Mouse (Mus musculus) olfactory bulb, adult 2 months (tissue): ENCODE measurements around the gene Hccs.

Experiments used
- CTCF ChIP-seq: fragments of 200-500 bp; IDR thresholded peaks from 2 replicates; pipeline ENCODE4 v1.5.1; 2012; ENCODE audit warnings: low read depth, mild to moderate bottlenecking, low read length, moderate library complexity; ENCODE audit not compliant: insufficient read depth
- POLR2A ChIP-seq: fragments of 200-500 bp; IDR thresholded peaks from 2 replicates; pipeline ENCODE4 v1.6.1; 2012; ENCODE audit warnings: mild to moderate bottlenecking, low read depth, low read length, moderate library complexity; ENCODE audit not compliant: insufficient read depth

DNA sequence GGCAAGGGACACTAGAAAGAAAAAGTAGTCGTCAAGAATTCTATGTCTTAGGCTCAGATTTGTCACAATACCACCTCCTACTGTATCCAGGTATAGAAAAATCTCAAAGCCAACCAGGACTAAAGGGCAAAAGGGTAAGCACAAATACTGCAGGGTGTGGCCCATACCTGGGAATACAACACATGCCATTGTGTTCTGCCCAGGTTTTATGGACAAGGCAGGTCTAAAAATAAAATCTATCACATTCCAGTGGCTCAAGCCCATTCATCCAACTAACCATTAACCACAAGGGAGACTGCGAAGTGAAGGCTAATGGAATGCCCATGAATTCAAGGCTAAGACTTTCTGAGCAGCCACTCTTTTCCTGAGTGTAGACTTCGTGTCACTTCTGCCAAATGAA lies 110.2 kb downstream of the Hccs start:
- TF ChIP-seq POLR2A (no peak), CTCF (no peak)
